Mouse (Mus musculus) lung, embryonic 15.5 days (tissue): ENCODE measurements at regions not wholly inside any gene's neighbourhood (a gene's known extent, or its start where the extent isn't known, plus 50 kb on each side); places are given as distances from the start of the nearest gene placed in this dataset.

Experiments used
- ATAC-seq: fragments of 200-750 bp; cut with Nextera tagmentation; 2 replicates; pipeline ENCODE4 v1.8.0; 2017; ENCODE audit warnings: moderate number of reproducible peaks, borderline replicate concordance; ENCODE audit not compliant: low FRiP score, low TSS enrichment; ENCODE audit errors: extremely low read depth
- H3K27ac ChIP-seq: fragments of 300-500 bp; sonication (generic); 2 replicates; pipeline ENCODE4 v1.5.1; 2015; ENCODE audit warnings: moderate library complexity, mild to moderate bottlenecking, inconsistent platforms
- H3K27me3 ChIP-seq: fragments of 300-500 bp; sonication (generic); 2 replicates; pipeline ENCODE4 v1.6.1; 2015; ENCODE audit warnings: inconsistent platforms
- H3K36me3 ChIP-seq: fragments of 300-500 bp; sonication (generic); 2 replicates; pipeline ENCODE4 v1.6.1; 2015; ENCODE audit warnings: inconsistent platforms
- H3K4me1 ChIP-seq: fragments of 300-500 bp; sonication (generic); 2 replicates; pipeline ENCODE4 v1.6.1; 2015; ENCODE audit warnings: inconsistent platforms
- H3K4me2 ChIP-seq: fragments of 300-500 bp; sonication (generic); 2 replicates; pipeline ENCODE4 v1.6.1; 2015; ENCODE audit warnings: inconsistent platforms, mild to moderate bottlenecking, moderate library complexity
- H3K4me3 ChIP-seq: fragments of 300-500 bp; sonication (generic); 2 replicates; pipeline ENCODE4 v1.5.1; 2015; ENCODE audit warnings: mild to moderate bottlenecking, inconsistent platforms
- H3K9ac ChIP-seq: fragments of 300-500 bp; sonication (generic); 2 replicates; pipeline ENCODE4 v1.6.1; 2015; ENCODE audit warnings: inconsistent platforms
- H3K9me3 ChIP-seq: fragments of 300-500 bp; sonication (generic); 2 replicates; pipeline ENCODE4 v1.6.1; 2016; ENCODE audit warnings: inconsistent platforms
- WGBS: fragments of 180-500 bp; shearing (Covaris S2); methylation state at CpG from one replicate; pipeline ENCODE4 v1.1.7; 2015; 5-methylcytosine and 5-hydroxymethylcytosine counted together

DNA sequence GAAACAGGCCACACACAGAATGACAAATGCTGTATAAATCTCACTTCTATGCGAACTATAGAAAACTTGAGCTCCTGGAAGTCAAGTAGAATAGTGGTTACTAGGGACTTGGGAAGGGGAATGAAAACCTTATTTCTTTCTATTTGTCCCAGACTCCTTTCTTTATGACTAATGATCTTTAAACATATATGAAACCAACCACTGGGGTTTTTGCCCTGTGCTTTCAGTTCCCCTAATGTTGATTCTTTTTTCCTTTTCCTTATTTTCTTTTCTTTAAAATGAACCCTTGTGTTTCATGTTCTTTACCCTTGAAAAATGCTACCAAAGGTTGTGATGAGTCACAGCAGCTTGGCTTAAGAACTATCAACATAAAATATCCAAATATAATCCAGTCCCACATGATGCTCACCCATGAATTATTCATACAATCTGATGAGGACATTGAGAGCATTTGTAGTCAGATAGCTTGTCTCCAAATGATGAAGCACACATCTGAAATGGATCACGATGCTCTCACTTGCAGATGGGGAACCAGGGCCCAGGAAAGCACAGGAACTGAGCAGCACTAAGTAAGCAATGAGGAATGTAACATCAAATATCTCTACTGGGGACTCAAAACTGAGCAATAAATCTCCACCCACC, 470.2 kb upstream of the Ubash3b start:
- no peak for ATAC-seq
- Histone ChIP-seq H3K27me3 (no peaks in the 10 kb centered on the region), H3K9me3 (no peaks in the 10 kb centered on the region), H3K9ac (no peak overlapping the region), H3K4me3 (no peak overlapping the region), H3K4me2 (no peak overlapping the region), H3K4me1 (no peaks in the 10 kb centered on the region), H3K27ac (no peak overlapping the region), H3K36me3 (no peaks in the 10 kb centered on the region)
- WGBS, result 71% methylated on average over 2 of the region's 2 CpGs

GRCm38 (mm10) chr9:41621341-41621740, 459.8 kb upstream of the Ubash3b start:
- H3K36me3 ChIP-seq, result no peaks in the 10 kb centered on the region
- 51% methylated on average over 8 of the region's 8 CpGs for WGBS
- H3K27me3 ChIP-seq, result no peaks in the 10 kb centered on the region
- no peak overlapping the region for H3K27ac ChIP-seq
- no peaks in the 10 kb centered on the region for H3K9me3 ChIP-seq
- H3K4me2 ChIP-seq, result no peak overlapping the region
- no peak overlapping the region for H3K4me3 ChIP-seq
- no peaks in the 10 kb centered on the region for H3K4me1 ChIP-seq
- ATAC-seq, result no peak
- H3K9ac ChIP-seq, result no peak overlapping the region

DNA sequence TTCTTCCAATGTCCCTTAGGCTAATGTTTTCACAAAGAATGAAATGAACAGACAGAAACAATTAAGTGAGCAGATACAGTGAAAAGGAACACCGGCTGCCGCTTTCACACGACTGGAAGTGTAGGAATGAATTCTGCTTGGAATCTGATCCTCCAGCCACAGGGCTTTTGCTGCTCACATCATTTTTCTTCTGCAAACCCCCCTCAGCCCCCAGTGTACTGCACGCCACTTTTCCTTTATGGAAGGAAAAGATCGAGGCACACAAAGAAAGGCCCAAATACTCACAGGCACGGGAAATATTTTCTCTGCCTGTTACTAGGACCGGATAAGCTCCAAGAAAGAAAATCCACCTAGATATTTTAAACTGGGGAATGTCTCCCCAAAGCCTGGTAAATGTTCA, 452.5 kb upstream of the Ubash3b start:
- Histone ChIP-seq H3K27ac (no peak overlapping the region), H3K9ac (no peak overlapping the region), H3K9me3 (no peaks in the 10 kb centered on the region), H3K27me3 (no peaks in the 10 kb centered on the region), H3K4me3 (no peak overlapping the region), H3K36me3 (no peaks in the 10 kb centered on the region), H3K4me2 (no peak overlapping the region), H3K4me1 (peaks cover 31% of the 10 kb centered on the region)
- 39% methylated on average over 7 of the region's 7 CpGs for WGBS
- ATAC-seq, result no peak

DNA sequence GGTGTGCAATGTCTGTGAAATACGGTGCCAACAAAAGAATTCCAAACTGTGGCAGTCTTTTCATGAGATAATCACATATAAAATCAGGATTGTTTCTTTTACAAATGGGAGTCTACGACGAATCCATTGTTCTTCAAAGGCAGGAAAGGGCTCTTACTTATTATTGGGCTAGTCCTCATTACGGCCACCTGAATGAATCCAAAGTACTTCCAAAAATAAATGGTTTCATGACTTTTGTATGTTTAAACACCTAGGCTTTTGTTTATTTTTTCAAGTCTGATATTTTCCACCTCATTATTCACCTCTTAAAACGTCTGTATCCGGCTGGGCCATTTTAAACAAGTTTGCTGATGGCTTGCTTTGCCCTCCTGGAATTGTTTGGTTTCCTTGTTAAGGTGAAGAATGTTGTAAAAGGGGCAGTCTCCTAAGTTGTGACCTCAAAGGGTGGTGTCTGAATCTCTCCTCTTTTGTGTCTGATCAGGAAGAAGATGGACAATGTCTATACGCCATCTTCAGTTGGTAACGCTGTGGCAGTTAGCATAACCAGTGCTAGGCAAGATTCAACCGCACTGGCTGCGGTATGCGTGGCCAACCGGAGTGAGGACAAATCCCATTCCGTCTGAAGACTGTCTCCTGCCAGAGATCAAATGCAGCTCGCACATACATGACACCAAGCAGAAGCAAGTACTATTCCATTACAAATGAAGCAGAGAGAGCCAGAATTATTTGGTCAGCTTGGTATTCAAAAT, 451.5 kb upstream of the Ubash3b start:
- H3K9me3 ChIP-seq, result no peaks in the 10 kb centered on the region
- H3K27ac ChIP-seq, result peak overlapping the region; percentile 68; the same call in 1 of the 2 replicates
- H3K27me3 ChIP-seq, result no peaks in the 10 kb centered on the region
- WGBS, result 33% methylated on average over 14 of the region's 14 CpGs
- H3K4me1 ChIP-seq, result peaks cover 31% of the 10 kb centered on the region
- H3K36me3 ChIP-seq, result no peaks in the 10 kb centered on the region
- H3K9ac ChIP-seq, result no peak overlapping the region
- H3K4me3 ChIP-seq, result no peak overlapping the region
- ATAC-seq, result no peak
- H3K4me2 ChIP-seq, result peak overlapping the region; percentile 40

DNA sequence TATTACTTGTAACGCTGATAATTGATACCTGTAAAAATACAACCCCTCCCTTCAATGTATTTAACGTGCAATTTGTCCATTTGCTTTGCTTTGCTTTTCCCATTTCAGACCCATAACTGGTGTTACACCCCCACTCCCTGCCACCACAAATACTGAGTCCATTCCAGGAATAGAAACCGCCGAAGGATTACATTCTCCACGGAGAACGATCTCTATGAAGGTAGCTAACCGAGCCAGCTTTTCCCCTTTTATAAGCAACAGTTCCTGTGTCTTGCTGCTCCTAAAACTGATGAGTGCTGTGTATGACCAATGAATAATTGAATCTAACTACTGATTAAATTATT, 450.9 kb upstream of the Ubash3b start:
- H3K9ac ChIP-seq, result no peak overlapping the region
- WGBS, result 10% methylated on average over 7 of the region's 7 CpGs
- H3K4me3 ChIP-seq, result 0 out of 2 replicates have a peak overlapping the region, but pooled peaks have one; percentile 26
- no peaks in the 10 kb centered on the region for H3K27me3 ChIP-seq
- H3K36me3 ChIP-seq, result no peaks in the 10 kb centered on the region
- peak overlapping the region; percentile 40 for H3K4me2 ChIP-seq
- ATAC-seq, result no peak
- H3K9me3 ChIP-seq, result no peaks in the 10 kb centered on the region
- peak overlapping the region; percentile 68; the same call in 1 of the 2 replicates for H3K27ac ChIP-seq
- peaks cover 31% of the 10 kb centered on the region for H3K4me1 ChIP-seq

DNA sequence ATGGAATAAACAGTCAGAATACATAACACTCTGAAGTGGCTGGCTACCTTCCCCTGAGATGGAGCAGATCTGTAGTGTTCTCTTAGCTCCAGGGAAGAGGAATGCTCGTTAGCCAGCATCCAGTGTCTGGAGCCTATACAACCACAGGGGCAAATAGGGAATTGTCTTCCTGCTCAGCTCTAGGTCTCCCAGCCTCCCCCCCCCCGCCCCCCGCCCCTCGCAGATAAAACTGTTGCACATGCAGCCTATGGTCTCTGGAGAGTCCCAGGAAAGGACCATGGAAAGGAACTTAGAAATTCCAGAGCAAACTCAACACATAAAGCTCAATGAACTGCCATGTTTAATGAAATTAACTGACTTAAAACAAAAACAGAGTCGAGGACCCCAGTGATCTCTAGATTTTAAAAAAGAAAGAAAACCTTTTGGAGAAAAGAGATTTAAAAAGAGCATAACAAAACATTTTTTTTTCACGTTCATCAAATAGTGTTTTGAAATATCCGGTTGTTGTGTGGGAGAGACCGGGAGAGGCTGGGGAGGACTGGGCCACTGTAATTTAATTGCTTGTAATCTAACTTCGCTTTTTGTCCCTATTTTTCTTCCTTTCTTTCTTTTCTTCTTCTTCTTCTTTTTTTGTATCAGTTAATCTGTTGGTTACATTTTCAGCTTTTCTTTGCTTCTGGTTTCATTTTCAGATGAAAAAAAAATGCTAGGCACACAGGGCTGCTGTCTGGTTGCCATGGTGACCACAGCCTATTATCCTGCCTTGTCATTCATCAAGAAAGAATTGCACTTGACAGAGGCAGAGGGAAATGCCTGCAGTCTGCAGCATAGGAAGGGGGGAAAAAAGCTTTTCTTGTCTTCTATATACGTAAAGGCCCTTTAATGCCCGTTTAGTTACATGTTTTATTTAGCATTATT, 450.3 kb upstream of the Ubash3b start:
- Histone ChIP-seq H3K27ac (peak overlapping the region; percentile 55), H3K4me1 (peaks cover 31% of the 10 kb centered on the region), H3K36me3 (no peaks in the 10 kb centered on the region), H3K4me3 (peak overlapping the region; percentile 26), H3K9ac (no peak overlapping the region), H3K27me3 (no peaks in the 10 kb centered on the region), H3K9me3 (no peaks in the 10 kb centered on the region), H3K4me2 (peak overlapping the region; percentile 40)
- ATAC-seq, result no peak
- 12% methylated on average over 11 of the region's 11 CpGs for WGBS

GRCm38 (mm10) chr9:41610347-41610746, 448.9 kb upstream of the Ubash3b start:
- H3K27me3 ChIP-seq, result no peaks in the 10 kb centered on the region
- no peaks in the 10 kb centered on the region for H3K9me3 ChIP-seq
- no peak overlapping the region for H3K4me3 ChIP-seq
- WGBS, result 14% methylated on average over 4 of the region's 4 CpGs
- no peak overlapping the region for H3K4me2 ChIP-seq
- H3K9ac ChIP-seq, result no peak overlapping the region
- ATAC-seq, result no peak
- peak overlapping the region; percentile 66 for H3K27ac ChIP-seq
- peaks cover 31% of the 10 kb centered on the region for H3K4me1 ChIP-seq
- H3K36me3 ChIP-seq, result no peaks in the 10 kb centered on the region

DNA sequence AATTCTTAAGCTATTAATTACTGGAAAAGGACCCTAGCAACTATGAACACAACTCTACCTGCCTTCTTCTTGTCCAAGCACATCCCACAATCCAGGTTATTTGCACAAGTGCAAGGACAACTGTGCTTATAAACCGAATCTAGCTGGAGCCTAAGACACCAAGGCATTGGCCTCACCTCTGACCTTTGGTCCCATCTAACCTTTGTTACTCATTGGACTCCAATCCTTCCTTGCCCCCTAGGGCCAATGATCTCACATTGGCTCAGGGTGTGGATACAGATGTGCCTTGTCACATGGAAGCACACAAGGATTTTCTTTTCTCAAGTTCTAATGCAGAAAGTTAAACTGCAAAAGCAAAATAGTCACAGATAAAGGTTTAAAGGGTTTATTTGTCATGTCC, 444.6 kb upstream of the Ubash3b start:
- no peaks in the 10 kb centered on the region for H3K9me3 ChIP-seq
- no peaks in the 10 kb centered on the region for H3K36me3 ChIP-seq
- no peak for ATAC-seq
- peaks cover 8% of the 10 kb centered on the region for H3K4me1 ChIP-seq
- no peaks in the 10 kb centered on the region for H3K27me3 ChIP-seq
- H3K9ac ChIP-seq, result no peak overlapping the region
- no peak overlapping the region for H3K4me3 ChIP-seq
- H3K27ac ChIP-seq, result no peak overlapping the region
- no peak overlapping the region for H3K4me2 ChIP-seq
- WGBS, result 41% methylated on average over 1 of the region's 1 CpGs

- ATAC-seq, result no peak
- H3K4me2 ChIP-seq, result no peak overlapping the region
- no peaks in the 10 kb centered on the region for H3K9me3 ChIP-seq
- no peak overlapping the region for H3K9ac ChIP-seq
- no peak overlapping the region for H3K27ac ChIP-seq
- WGBS, result 70% methylated on average over 1 of the region's 1 CpGs
- H3K4me1 ChIP-seq, result peaks cover 5% of the 10 kb centered on the region
- H3K4me3 ChIP-seq, result no peak overlapping the region
- no peaks in the 10 kb centered on the region for H3K36me3 ChIP-seq
- H3K27me3 ChIP-seq, result no peaks in the 10 kb centered on the region
Observed at GRCm38 (mm10) chr9:41604916-41605315, 443.4 kb upstream of the Ubash3b start.

GRCm38 (mm10) chr9:41600778-41601177, 439.3 kb upstream of the Ubash3b start:
- H3K36me3 ChIP-seq, result no peaks in the 10 kb centered on the region
- 9% methylated on average over 3 of the region's 3 CpGs for WGBS
- H3K4me1 ChIP-seq, result peaks cover 11% of the 10 kb centered on the region
- H3K27ac ChIP-seq, result no peak overlapping the region
- H3K4me2 ChIP-seq, result no peak overlapping the region
- no peak overlapping the region for H3K9ac ChIP-seq
- no peak overlapping the region for H3K4me3 ChIP-seq
- H3K27me3 ChIP-seq, result no peaks in the 10 kb centered on the region
- H3K9me3 ChIP-seq, result no peaks in the 10 kb centered on the region
- ATAC-seq, result no peak

- Histone ChIP-seq H3K4me2 (no peak overlapping the region), H3K27ac (no peak overlapping the region), H3K4me3 (no peak overlapping the region), H3K9me3 (no peaks in the 10 kb centered on the region), H3K36me3 (no peaks in the 10 kb centered on the region), H3K27me3 (no peaks in the 10 kb centered on the region), H3K9ac (no peak overlapping the region), H3K4me1 (peaks cover 13% of the 10 kb centered on the region)
- no peak for ATAC-seq
- WGBS, result 11% methylated on average over 1 of the region's 1 CpGs
Observed at GRCm38 (mm10) chr9:41599874-41600273, 438.4 kb upstream of the Ubash3b start.

- no peak overlapping the region for H3K9ac ChIP-seq
- peaks cover 10% of the 10 kb centered on the region for H3K4me1 ChIP-seq
- H3K27ac ChIP-seq, result no peak overlapping the region
- no peaks in the 10 kb centered on the region for H3K36me3 ChIP-seq
- ATAC-seq, result no peak
- no peak overlapping the region for H3K4me3 ChIP-seq
- 48% methylated on average over 5 of the region's 5 CpGs for WGBS
- no peak overlapping the region for H3K4me2 ChIP-seq
- no peaks in the 10 kb centered on the region for H3K9me3 ChIP-seq
- no peaks in the 10 kb centered on the region for H3K27me3 ChIP-seq
Observed at GRCm38 (mm10) chr9:41595749-41596148, 434.3 kb upstream of the Ubash3b start.
